Mouse (Mus musculus): Measurements from ENCODE around the gene Arl5c.

DNA sequence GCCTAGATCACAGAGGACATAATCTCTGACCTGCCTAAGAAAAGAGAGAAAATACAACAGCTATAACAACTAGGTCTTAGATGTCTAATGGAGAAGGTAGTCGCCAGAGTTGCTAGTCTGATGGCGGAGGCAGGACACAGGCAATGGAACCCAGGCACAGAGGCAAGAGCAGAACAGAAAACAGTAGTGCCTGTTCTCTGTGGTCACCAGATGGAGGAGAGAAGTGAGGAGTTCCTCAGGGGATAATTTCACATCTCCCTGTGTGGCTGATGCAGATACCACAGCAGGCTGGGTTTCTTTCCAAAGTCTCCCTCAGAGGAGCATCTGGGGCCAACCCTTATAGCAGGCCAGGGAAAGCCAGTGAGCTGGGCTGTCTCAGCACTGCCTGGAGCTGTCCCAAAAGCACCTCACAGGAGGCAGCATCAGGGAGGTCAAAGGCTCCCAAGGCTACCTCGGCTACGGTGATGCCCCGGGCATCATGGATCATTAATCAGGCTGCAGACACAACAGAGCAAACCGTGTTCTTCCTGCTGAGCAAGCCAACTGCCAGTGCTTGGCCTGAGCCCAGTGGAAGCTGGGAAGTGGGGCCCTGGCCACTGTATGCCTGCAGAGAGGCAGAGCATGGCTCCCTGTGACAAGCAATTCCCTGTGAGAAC lies 38.9 kb downstream of the Arl5c start:
- TF ChIP-seq CTCF (IDR thresholded peaks at IDR 0.05; ENCODE audit: control insufficient read depth, insufficient read depth, low read length) (no peak), POLR2A (IDR thresholded peaks at IDR 0.05; ENCODE audit: borderline replicate concordance, control insufficient read depth, low read depth, low read length) (no peak)

Data from bone marrow, adult 2 months (tissue).